Mouse (Mus musculus): ENCODE results near the gene Tbl1xr1. TPM values are rescaled to one million over a fixed set of nuclear protein-coding genes. Genes with fewer than 3 reads are reported as not detected.

Gene Tbl1xr1
- polyA plus RNA-seq, 1 experiment, result 14.7 TPM

GRCm38 (mm10) chr3:22181026-22181425 lies 104.6 kb downstream of the Tbl1xr1 start:
- Histone ChIP-seq H3K79me2 (ENCODE audit: control insufficient read depth, insufficient read depth) (peaks cover 28% of the 10 kb centered on the region), H3ac (ENCODE audit: control insufficient read depth, insufficient read length) (no peak overlapping the region), H3K4me2 (ENCODE audit: low read depth) (no peak overlapping the region), H3K27me3 (ENCODE audit: control insufficient read depth, insufficient read depth, insufficient read length) (no peaks in the 10 kb centered on the region), H3K36me3 (ENCODE audit: control insufficient read depth, insufficient read depth) (peaks cover 4% of the 10 kb centered on the region), H3K4me3 (no peak overlapping the region)
- TF ChIP-seq USF1 (IDR thresholded peaks at IDR 0.05; ENCODE audit: low read depth), result no peak
- no peak for TF ChIP-seq MYOD1 (IDR thresholded peaks at IDR 0.05; ENCODE audit: control insufficient read depth in 1 of 3, insufficient read length in 2 of 3, low read depth in 2 of 3)
- no peak for TF ChIP-seq E2F4 (IDR thresholded peaks at IDR 0.05; ENCODE audit: insufficient read depth)
- TF ChIP-seq MAX (IDR thresholded peaks at IDR 0.05; ENCODE audit: low read depth), result no peak
- TF ChIP-seq POLR2A (IDR thresholded peaks at IDR 0.05; ENCODE audit: insufficient read length, low read depth), result no peak
- TF ChIP-seq TCF3 (IDR thresholded peaks at IDR 0.05; ENCODE audit: insufficient read length, low read depth), result no peak
- no peak for TF ChIP-seq REST (IDR thresholded peaks at IDR 0.05; ENCODE audit: insufficient read depth, insufficient read length)
- TF ChIP-seq POLR2AphosphoS2 (IDR thresholded peaks at IDR 0.05; ENCODE audit: insufficient read length, low read depth), result no peak
- no peak for TF ChIP-seq TCF12 (IDR thresholded peaks at IDR 0.05; ENCODE audit: insufficient read depth, poor library complexity, severe bottlenecking)
- TF ChIP-seq CEBPB (IDR thresholded peaks at IDR 0.05; ENCODE audit: insufficient read depth, poor library complexity, severe bottlenecking), result no peak
- no peak for TF ChIP-seq SRF (IDR thresholded peaks at IDR 0.05; ENCODE audit: control insufficient read depth, insufficient read length, low read depth)

DNA sequence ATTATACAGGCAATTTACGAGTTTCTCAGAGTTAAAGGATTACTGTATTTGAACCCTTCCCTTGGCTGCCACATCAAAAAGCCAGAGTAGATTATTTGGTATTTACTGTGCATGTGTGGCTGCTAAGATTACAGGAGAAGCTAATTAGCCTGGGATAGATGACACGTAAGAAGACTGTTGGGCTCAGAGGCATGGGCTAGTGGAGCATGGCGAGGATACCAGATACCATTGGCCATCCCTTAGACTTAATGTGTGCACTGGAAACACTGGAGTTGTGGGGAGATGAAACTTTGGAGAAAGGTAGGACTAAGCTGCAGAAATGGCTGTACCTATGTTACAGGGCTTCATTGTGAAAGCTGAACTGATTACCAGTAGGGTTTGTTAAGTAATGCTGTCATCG lies 108.8 kb downstream of the Tbl1xr1 start:
- H3K27me3 ChIP-seq (ENCODE audit: control insufficient read depth, insufficient read depth, insufficient read length), result no peaks in the 10 kb centered on the region
- TF ChIP-seq MYOD1 (IDR thresholded peaks at IDR 0.05; ENCODE audit: control insufficient read depth in 1 of 3, insufficient read length in 2 of 3, low read depth in 2 of 3) (no peak), SRF (IDR thresholded peaks at IDR 0.05; ENCODE audit: control insufficient read depth, insufficient read length, low read depth) (no peak), USF1 (IDR thresholded peaks at IDR 0.05; ENCODE audit: low read depth) (no peak), POLR2AphosphoS2 (IDR thresholded peaks at IDR 0.05; ENCODE audit: insufficient read length, low read depth) (no peak), CEBPB (IDR thresholded peaks at IDR 0.05; ENCODE audit: insufficient read depth, poor library complexity, severe bottlenecking) (no peak), TCF3 (IDR thresholded peaks at IDR 0.05; ENCODE audit: insufficient read length, low read depth) (no peak), E2F4 (IDR thresholded peaks at IDR 0.05; ENCODE audit: insufficient read depth) (no peak), MYOG (IDR thresholded peaks at IDR 0.05; ENCODE audit: control insufficient read depth in 1 of 3, insufficient read depth in 1 of 3, insufficient read length in 2 of 3, low read depth in 2 of 3) (no peak), REST (IDR thresholded peaks at IDR 0.05; ENCODE audit: insufficient read depth, insufficient read length) (no peak), POLR2A (IDR thresholded peaks at IDR 0.05; ENCODE audit: insufficient read length, low read depth) (no peak), TCF12 (IDR thresholded peaks at IDR 0.05; ENCODE audit: insufficient read depth, poor library complexity, severe bottlenecking) (no peak), MAX (IDR thresholded peaks at IDR 0.05; ENCODE audit: low read depth) (no peak)
- no peak overlapping the region for H3K4me2 ChIP-seq (ENCODE audit: low read depth)
- H3K36me3 ChIP-seq (ENCODE audit: control insufficient read depth, insufficient read depth), result peaks cover 8% of the 10 kb centered on the region
- no peak overlapping the region for H3K4me3 ChIP-seq
- no peak overlapping the region for H3ac ChIP-seq (ENCODE audit: control insufficient read depth, insufficient read length)
- peaks cover 9% of the 10 kb centered on the region for H3K79me2 ChIP-seq (ENCODE audit: control insufficient read depth, insufficient read depth)

DNA sequence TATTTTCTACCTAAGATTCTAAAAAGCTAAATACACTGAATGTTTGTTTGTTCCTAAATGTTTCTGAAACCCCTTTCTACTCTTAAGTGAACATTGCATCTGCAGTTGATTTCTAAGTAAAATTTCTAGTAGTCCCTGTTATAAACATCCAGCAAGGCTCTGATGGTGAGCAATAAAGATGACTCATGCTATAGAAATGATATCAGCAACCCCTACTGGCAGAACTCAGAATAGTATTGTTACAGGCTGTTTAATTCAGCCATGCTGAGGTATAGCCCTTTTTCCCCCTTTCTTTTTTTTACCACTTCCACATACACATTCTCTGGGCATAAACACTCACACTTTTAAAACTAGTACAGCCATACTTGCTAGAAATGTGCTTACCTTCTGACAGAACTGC lies 114.0 kb downstream of the Tbl1xr1 start:
- Histone ChIP-seq H3K4me3 (no peak overlapping the region), H3K36me3 (ENCODE audit: control insufficient read depth, insufficient read depth) (peaks cover 41% of the 10 kb centered on the region), H3K79me2 (ENCODE audit: control insufficient read depth, insufficient read depth) (peaks cover 6% of the 10 kb centered on the region), H3K27me3 (ENCODE audit: control insufficient read depth, insufficient read depth, insufficient read length) (no peaks in the 10 kb centered on the region), H3K4me2 (ENCODE audit: low read depth) (no peak overlapping the region), H3ac (ENCODE audit: control insufficient read depth, insufficient read length) (no peak overlapping the region)
- TF ChIP-seq POLR2AphosphoS2 (IDR thresholded peaks at IDR 0.05; ENCODE audit: insufficient read length, low read depth), result no peak
- no peak for TF ChIP-seq TCF3 (IDR thresholded peaks at IDR 0.05; ENCODE audit: insufficient read length, low read depth)
- TF ChIP-seq SRF (IDR thresholded peaks at IDR 0.05; ENCODE audit: control insufficient read depth, insufficient read length, low read depth), result no peak
- no peak for TF ChIP-seq CEBPB (IDR thresholded peaks at IDR 0.05; ENCODE audit: insufficient read depth, poor library complexity, severe bottlenecking)
- no peak for TF ChIP-seq TCF12 (IDR thresholded peaks at IDR 0.05; ENCODE audit: insufficient read depth, poor library complexity, severe bottlenecking)
- no peak for TF ChIP-seq POLR2A (IDR thresholded peaks at IDR 0.05; ENCODE audit: insufficient read length, low read depth)
- no peak for TF ChIP-seq MYOG (IDR thresholded peaks at IDR 0.05; ENCODE audit: control insufficient read depth in 1 of 3, insufficient read depth in 1 of 3, insufficient read length in 2 of 3, low read depth in 2 of 3)
- TF ChIP-seq MAX (IDR thresholded peaks at IDR 0.05; ENCODE audit: low read depth), result no peak
- no peak for TF ChIP-seq MYOD1 (IDR thresholded peaks at IDR 0.05; ENCODE audit: control insufficient read depth in 1 of 3, insufficient read length in 2 of 3, low read depth in 2 of 3)
- no peak for TF ChIP-seq USF1 (IDR thresholded peaks at IDR 0.05; ENCODE audit: low read depth)

GRCm38 (mm10) chr3:22192931-22193330 lies 116.5 kb downstream of the Tbl1xr1 start:
- no peaks in the 10 kb centered on the region for H3K27me3 ChIP-seq (ENCODE audit: control insufficient read depth, insufficient read depth, insufficient read length)
- TF ChIP-seq CEBPB (IDR thresholded peaks at IDR 0.05; ENCODE audit: insufficient read depth, poor library complexity, severe bottlenecking) (no peak), TCF12 (IDR thresholded peaks at IDR 0.05; ENCODE audit: insufficient read depth, poor library complexity, severe bottlenecking) (no peak), POLR2AphosphoS2 (IDR thresholded peaks at IDR 0.05; ENCODE audit: insufficient read length, low read depth) (no peak), POLR2A (IDR thresholded peaks at IDR 0.05; ENCODE audit: insufficient read length, low read depth) (no peak), MAX (IDR thresholded peaks at IDR 0.05; ENCODE audit: low read depth) (no peak), SRF (IDR thresholded peaks at IDR 0.05; ENCODE audit: control insufficient read depth, insufficient read length, low read depth) (no peak), TCF3 (IDR thresholded peaks at IDR 0.05; ENCODE audit: insufficient read length, low read depth) (no peak), REST (IDR thresholded peaks at IDR 0.05; ENCODE audit: insufficient read depth, insufficient read length) (no peak), USF1 (IDR thresholded peaks at IDR 0.05; ENCODE audit: low read depth) (no peak), MYOD1 (IDR thresholded peaks at IDR 0.05; ENCODE audit: control insufficient read depth in 1 of 3, insufficient read length in 2 of 3, low read depth in 2 of 3) (no peak), E2F4 (IDR thresholded peaks at IDR 0.05; ENCODE audit: insufficient read depth) (no peak), MYOG (IDR thresholded peaks at IDR 0.05; ENCODE audit: control insufficient read depth in 1 of 3, insufficient read depth in 1 of 3, insufficient read length in 2 of 3, low read depth in 2 of 3) (no peak)
- H3K4me2 ChIP-seq (ENCODE audit: low read depth), result no peak overlapping the region
- no peaks in the 10 kb centered on the region for H3K79me2 ChIP-seq (ENCODE audit: control insufficient read depth, insufficient read depth)
- H3ac ChIP-seq (ENCODE audit: control insufficient read depth, insufficient read length), result no peak overlapping the region
- peaks cover 47% of the 10 kb centered on the region for H3K36me3 ChIP-seq (ENCODE audit: control insufficient read depth, insufficient read depth)
- no peak overlapping the region for H3K4me3 ChIP-seq

Measured in myocyte (in vitro differentiated cells).